Mouse (Mus musculus) lung, adult 18-20 months (tissue): ENCODE results near the gene Strn4.

Experiments used
- DNase-seq, 2 experiments: peaks; one replicate each; pipeline ENCODE4 v3.0.0; 2022; ENCODE audit warnings: mixed read lengths in 2 of 2

Strn4 gene

GRCm38 (mm10) chr7:16879796-16880547, 64.3 kb downstream of the Strn4 start:
- DNase-seq: peak in 1 of 2 experiments; percentile 42

GRCm38 (mm10) chr7:16880615-16881014, 64.9 kb downstream of the Strn4 start:
- DNase-seq: no peak

GRCm38 (mm10) chr7:16883162-16883561, 67.5 kb downstream of the Strn4 start:
- no peak for DNase-seq

- no peak for DNase-seq
Observed at GRCm38 (mm10) chr7:16884334-16884733, 68.6 kb downstream of the Strn4 start.

GRCm38 (mm10) chr7:16885271-16885776, 69.6 kb downstream of the Strn4 start:
- no peak for DNase-seq

- DNase-seq: no peak
Observed at GRCm38 (mm10) chr7:16885905-16886304, 70.2 kb downstream of the Strn4 start.
